Mouse (Mus musculus): ENCODE data around the gene Lama5. TPM values are rescaled to one million over a fixed set of nuclear protein-coding genes. Genes with fewer than 3 reads are reported as not detected.
A peak's percentile ranks its signal among the peaks of the same experiment; 100 is the strongest.

The Lama5 gene
- polyA plus RNA-seq, 1 experiment from 2014 or later: 28.2 TPM

- no peaks in the 10 kb centered on the region for H3K27me3 ChIP-seq (replicated peaks; ENCODE audit: control insufficient read depth, insufficient read depth, low read length)
- peak overlapping the region; percentile 97 for H3K9ac ChIP-seq (ENCODE audit: low read depth, low read length)
- ATAC-seq (ENCODE audit: low read depth): peak; percentile 67
- peak overlapping the region; percentile 97 for H3K4me3 ChIP-seq (ENCODE audit: low read depth, low read length)
- H3K4me2 ChIP-seq (ENCODE audit: low read depth, low read length): peak overlapping the region; percentile 96
- DNase-seq (ENCODE audit: low spot score): peak; percentile 36
- H3K9me3 ChIP-seq (ENCODE audit: control insufficient read depth, low read length): no peaks in the 10 kb centered on the region
- peak overlapping the region; percentile 90 for H3K27ac ChIP-seq (replicated peaks; ENCODE audit: low read depth, low read length)
- H3K4me1 ChIP-seq (ENCODE audit: control insufficient read depth, insufficient read depth, low read length): peaks cover 14% of the 10 kb centered on the region; the same call in 1 of the 2 replicates
- WGBS: 0% methylated on average over 33 of the region's 80 CpGs
- peaks cover 35% of the 10 kb centered on the region for H3K36me3 ChIP-seq (ENCODE audit: control insufficient read depth, insufficient read depth, low read length)
Observed at GRCm38 (mm10) chr2:180171522-180172070, 54.1 kb downstream of the Lama5 start.

GRCm38 (mm10) chr2:180170806-180171521, 54.7 kb downstream of the Lama5 start, which contains the start of gene Adrm1:
TSS of gene Adrm1 (plus strand) at chr2:180171485.
- Histone ChIP-seq H3K27me3 (replicated peaks; ENCODE audit: control insufficient read depth, insufficient read depth, low read length) (no peaks in the 10 kb centered on the region), H3K27ac (replicated peaks; ENCODE audit: low read depth, low read length) (peak within 1 kb of the TSS; percentile 90), H3K4me3 (ENCODE audit: low read depth, low read length) (peak within 1 kb of the TSS; percentile 97), H3K4me1 (ENCODE audit: control insufficient read depth, insufficient read depth, low read length) (peaks cover 14% of the 10 kb centered on the region; the same call in 1 of the 2 replicates), H3K9me3 (ENCODE audit: control insufficient read depth, low read length) (no peaks in the 10 kb centered on the region), H3K9ac (ENCODE audit: low read depth, low read length) (peak within 1 kb of the TSS; percentile 97), H3K36me3 (ENCODE audit: control insufficient read depth, insufficient read depth, low read length) (peaks cover 29% of the 10 kb centered on the region), H3K4me2 (ENCODE audit: low read depth, low read length) (peak within 1 kb of the TSS; percentile 96)
- DNase-seq (ENCODE audit: low spot score): peak; percentile 97
- peak; percentile 98 for ATAC-seq (ENCODE audit: low read depth)
- 6% methylated on average over 25 of the region's 41 CpGs for WGBS

GRCm38 (mm10) chr2:180170151-180170805, 55.4 kb downstream of the Lama5 start:
- WGBS: 81% methylated on average over 11 of the region's 11 CpGs
- H3K4me2 ChIP-seq (ENCODE audit: low read depth, low read length): peak overlapping the region; percentile 96; the same call in 1 of the 2 replicates

GRCm38 (mm10) chr2:180166869-180167268, 58.8 kb downstream of the Lama5 start:
- H3K27me3 ChIP-seq (replicated peaks; ENCODE audit: control insufficient read depth, insufficient read depth, low read length): no peaks in the 10 kb centered on the region
- no peak overlapping the region for H3K4me2 ChIP-seq (ENCODE audit: low read depth, low read length)
- WGBS: 76% methylated on average over 2 of the region's 2 CpGs
- H3K27ac ChIP-seq (replicated peaks; ENCODE audit: low read depth, low read length): no peak overlapping the region
- ATAC-seq (ENCODE audit: low read depth): no peak
- no peak overlapping the region for H3K9ac ChIP-seq (ENCODE audit: low read depth, low read length)
- no peaks in the 10 kb centered on the region for H3K9me3 ChIP-seq (ENCODE audit: control insufficient read depth, low read length)
- no peak for DNase-seq (ENCODE audit: low spot score)
- H3K36me3 ChIP-seq (ENCODE audit: control insufficient read depth, insufficient read depth, low read length): peaks cover 14% of the 10 kb centered on the region; the same call in 1 of the 2 replicates
- no peaks in the 10 kb centered on the region for H3K4me1 ChIP-seq (ENCODE audit: control insufficient read depth, insufficient read depth, low read length)
- no peak overlapping the region for H3K4me3 ChIP-seq (ENCODE audit: low read depth, low read length)

More at GRCm38 (mm10) chr2:180170151-180170805, 55.4 kb downstream of the Lama5 start:
- H3K9me3 ChIP-seq (ENCODE audit: control insufficient read depth, low read length): no peaks in the 10 kb centered on the region
- H3K9ac ChIP-seq (ENCODE audit: low read depth, low read length): no peak overlapping the region
- H3K27ac ChIP-seq (replicated peaks; ENCODE audit: low read depth, low read length): no peak overlapping the region
- no peak overlapping the region for H3K4me3 ChIP-seq (ENCODE audit: low read depth, low read length)
- H3K27me3 ChIP-seq (replicated peaks; ENCODE audit: control insufficient read depth, insufficient read depth, low read length): no peaks in the 10 kb centered on the region
- peaks cover 22% of the 10 kb centered on the region for H3K36me3 ChIP-seq (ENCODE audit: control insufficient read depth, insufficient read depth, low read length)
- ATAC-seq (ENCODE audit: low read depth) (no peak), DNase-seq (ENCODE audit: low spot score) (no peak)
- peaks cover 14% of the 10 kb centered on the region; the same call in 1 of the 2 replicates for H3K4me1 ChIP-seq (ENCODE audit: control insufficient read depth, insufficient read depth, low read length)

- no peak for ATAC-seq (ENCODE audit: low read depth)
- H3K4me1 ChIP-seq (ENCODE audit: control insufficient read depth, insufficient read depth, low read length): no peaks in the 10 kb centered on the region
- no peak for DNase-seq (ENCODE audit: low spot score)
- H3K4me3 ChIP-seq (ENCODE audit: low read depth, low read length): no peak overlapping the region
- no peaks in the 10 kb centered on the region for H3K9me3 ChIP-seq (ENCODE audit: control insufficient read depth, low read length)
- no peaks in the 10 kb centered on the region for H3K27me3 ChIP-seq (replicated peaks; ENCODE audit: control insufficient read depth, insufficient read depth, low read length)
- no peak overlapping the region for H3K4me2 ChIP-seq (ENCODE audit: low read depth, low read length)
- peaks cover 21% of the 10 kb centered on the region; the same call in 1 of the 2 replicates for H3K36me3 ChIP-seq (ENCODE audit: control insufficient read depth, insufficient read depth, low read length)
- no peak overlapping the region for H3K27ac ChIP-seq (replicated peaks; ENCODE audit: low read depth, low read length)
- WGBS: 90% methylated on average over 2 of the region's 2 CpGs
- no peak overlapping the region for H3K9ac ChIP-seq (ENCODE audit: low read depth, low read length)
Observed at GRCm38 (mm10) chr2:180165855-180166254, 59.8 kb downstream of the Lama5 start.

GRCm38 (mm10) chr2:180158627-180159026, 67.0 kb downstream of the Lama5 start:
- no peak for ATAC-seq (ENCODE audit: low read depth)

GRCm38 (mm10) chr2:180154796-180155195, 70.9 kb downstream of the Lama5 start:
- DNase-seq (ENCODE audit: low spot score): peak; percentile 40
- Histone ChIP-seq H3K36me3 (ENCODE audit: control insufficient read depth, insufficient read depth, low read length) (peaks cover 83% of the 10 kb centered on the region), H3K9ac (ENCODE audit: low read depth, low read length) (no peak overlapping the region), H3K4me3 (ENCODE audit: low read depth, low read length) (no peak overlapping the region), H3K4me2 (ENCODE audit: low read depth, low read length) (no peak overlapping the region), H3K9me3 (ENCODE audit: control insufficient read depth, low read length) (no peaks in the 10 kb centered on the region), H3K27me3 (replicated peaks; ENCODE audit: control insufficient read depth, insufficient read depth, low read length) (no peaks in the 10 kb centered on the region), H3K4me1 (ENCODE audit: control insufficient read depth, insufficient read depth, low read length) (no peaks in the 10 kb centered on the region), H3K27ac (replicated peaks; ENCODE audit: low read depth, low read length) (no peak overlapping the region)
- no peak for ATAC-seq (ENCODE audit: low read depth)
- WGBS: 76% methylated on average over 3 of the region's 3 CpGs

More at GRCm38 (mm10) chr2:180158627-180159026, 67.0 kb downstream of the Lama5 start:
- Histone ChIP-seq H3K27me3 (replicated peaks; ENCODE audit: control insufficient read depth, insufficient read depth, low read length) (no peaks in the 10 kb centered on the region), H3K4me2 (ENCODE audit: low read depth, low read length) (no peak overlapping the region), H3K27ac (replicated peaks; ENCODE audit: low read depth, low read length) (no peak overlapping the region), H3K4me1 (ENCODE audit: control insufficient read depth, insufficient read depth, low read length) (no peaks in the 10 kb centered on the region), H3K4me3 (ENCODE audit: low read depth, low read length) (no peak overlapping the region), H3K9me3 (ENCODE audit: control insufficient read depth, low read length) (no peaks in the 10 kb centered on the region), H3K9ac (ENCODE audit: low read depth, low read length) (no peak overlapping the region), H3K36me3 (ENCODE audit: control insufficient read depth, insufficient read depth, low read length) (peaks cover 79% of the 10 kb centered on the region)
- WGBS: 90% methylated on average over 3 of the region's 3 CpGs
- no peak for DNase-seq (ENCODE audit: low spot score)

GRCm38 (mm10) chr2:180148551-180148950, 77.1 kb downstream of the Lama5 start:
- DNase-seq (ENCODE audit: low spot score) (no peak), ATAC-seq (ENCODE audit: low read depth) (no peak)
- Histone ChIP-seq H3K36me3 (ENCODE audit: control insufficient read depth, insufficient read depth, low read length) (peaks cover 91% of the 10 kb centered on the region), H3K4me3 (ENCODE audit: low read depth, low read length) (no peak overlapping the region), H3K9me3 (ENCODE audit: control insufficient read depth, low read length) (no peaks in the 10 kb centered on the region), H3K27me3 (replicated peaks; ENCODE audit: control insufficient read depth, insufficient read depth, low read length) (no peaks in the 10 kb centered on the region), H3K27ac (replicated peaks; ENCODE audit: low read depth, low read length) (no peak overlapping the region), H3K9ac (ENCODE audit: low read depth, low read length) (no peak overlapping the region), H3K4me1 (ENCODE audit: control insufficient read depth, insufficient read depth, low read length) (no peaks in the 10 kb centered on the region), H3K4me2 (ENCODE audit: low read depth, low read length) (no peak overlapping the region)
- WGBS: 83% methylated on average over 9 of the region's 9 CpGs
